Mouse (Mus musculus): ENCODE data around the gene Prss41. TPM values are rescaled to one million over a fixed set of nuclear protein-coding genes. Genes with fewer than 3 reads are reported as not detected.

Gene Prss41
- total and polyA plus RNA-seq, 3 experiments: not detected

DNA sequence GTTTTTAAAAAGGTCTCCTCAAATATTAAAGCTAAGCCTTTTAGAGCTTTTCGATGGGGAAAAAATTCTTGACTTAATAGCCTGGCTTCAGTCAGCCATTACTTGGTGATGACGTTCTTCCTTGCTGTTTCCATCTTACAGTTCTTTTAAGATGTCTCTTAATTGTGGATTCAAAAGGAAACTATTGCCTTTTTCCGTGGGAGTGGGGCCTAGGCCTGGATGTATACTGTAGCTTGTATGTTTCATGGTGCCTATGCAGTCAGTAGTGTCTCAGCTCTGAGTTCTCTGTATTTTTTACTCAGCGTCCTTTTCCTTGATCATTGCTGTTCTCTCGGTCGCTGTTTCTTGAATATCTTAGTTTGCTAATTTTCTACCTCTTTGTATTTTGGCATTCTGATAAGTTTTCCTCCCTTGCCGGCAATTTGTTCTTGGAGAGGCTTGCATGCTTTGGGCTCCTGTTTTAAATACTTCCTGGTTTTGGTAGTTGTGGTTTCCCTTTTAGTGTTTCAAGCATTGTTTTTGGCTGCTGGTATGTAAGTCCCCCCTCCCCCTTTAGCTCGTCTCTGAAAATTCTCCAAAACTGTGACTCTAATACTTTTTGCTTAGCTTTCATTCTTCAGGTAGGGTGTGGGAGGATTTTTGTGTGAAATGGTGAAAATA is 39.4 kb downstream of the Prss41 start:
- Histone ChIP-seq H3K4me1 (ENCODE audit: insufficient read depth, low read depth, low read length) (peaks cover 27% of the 10 kb centered on the region), H3K36me3 (replicated peaks) (peaks cover 35% of the 10 kb centered on the region), H3K27me3 (ENCODE audit: insufficient read depth, low read length) (no peaks in the 10 kb centered on the region), H3K4me3 (ENCODE audit: low read depth, low read length) (peak overlapping the region; percentile 87), H3K9me3 (replicated peaks) (no peaks in the 10 kb centered on the region)
- DNase-seq (ENCODE audit: low spot score) (no peak), ATAC-seq (ENCODE audit: extremely low read depth, insufficient number of reproducible peaks, low FRiP score, poor library complexity, severe bottlenecking) (no peak)
- TF ChIP-seq CTCF (IDR thresholded peaks at IDR 0.05; ENCODE audit: low read depth, low read length): no peak
- TF ChIP-seq TAL1 (conservative IDR thresholded peaks at IDR 0.05; ENCODE audit: low read depth, low read length): no peak
- TF ChIP-seq GATA2 (IDR thresholded peaks at IDR 0.05; ENCODE audit: borderline replicate concordance, low read depth, low read length): no peak
- no peak for TF ChIP-seq POLR2AphosphoS5 (IDR thresholded peaks at IDR 0.05; ENCODE audit: insufficient replicate concordance, low read depth, low read length)

DNA sequence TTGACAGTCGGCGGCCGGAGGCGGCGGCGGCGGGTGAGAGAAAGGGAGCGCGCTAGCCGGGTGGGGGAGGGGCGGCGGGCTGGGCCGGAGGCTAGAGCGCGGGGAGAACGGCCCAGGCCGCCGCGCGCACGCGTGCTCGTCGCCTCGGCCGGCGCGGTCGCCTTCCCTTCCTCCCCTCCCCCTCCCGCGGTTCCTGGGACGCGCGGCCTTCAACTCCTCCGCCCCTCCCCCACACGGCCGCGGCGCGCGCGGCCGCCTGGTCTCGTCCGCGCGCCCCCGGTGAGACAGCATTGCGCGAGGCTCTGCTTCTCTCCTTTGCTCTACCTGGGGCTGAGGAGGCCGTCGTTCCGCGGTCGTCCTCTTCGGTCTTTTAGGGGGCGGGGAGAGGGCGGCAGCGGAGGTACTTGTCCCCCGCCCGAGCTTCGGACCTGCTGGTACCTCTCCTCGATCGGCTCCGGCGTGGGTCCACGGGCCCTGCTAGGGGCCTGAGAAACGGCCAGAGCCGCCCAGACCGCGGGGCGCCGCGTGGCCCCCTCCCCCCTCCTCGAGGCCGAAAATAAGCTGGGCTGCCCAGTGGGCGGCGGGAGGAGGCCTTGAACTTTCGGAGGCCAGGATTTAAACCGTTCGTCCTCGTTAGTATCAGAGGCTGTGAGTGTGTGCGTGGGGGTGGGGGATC is 40.5 kb downstream of the Prss41 start:
- DNase-seq (ENCODE audit: low spot score): peak; percentile 65
- Histone ChIP-seq H3K4me3 (ENCODE audit: low read depth, low read length) (peak overlapping the region; percentile 87), H3K36me3 (replicated peaks) (peaks cover 24% of the 10 kb centered on the region), H3K4me1 (ENCODE audit: insufficient read depth, low read depth, low read length) (peaks cover 27% of the 10 kb centered on the region), H3K9me3 (replicated peaks) (no peaks in the 10 kb centered on the region), H3K27me3 (ENCODE audit: insufficient read depth, low read length) (no peaks in the 10 kb centered on the region)
- TF ChIP-seq POLR2AphosphoS5 (IDR thresholded peaks at IDR 0.05; ENCODE audit: insufficient replicate concordance, low read depth, low read length) (no peak), CTCF (IDR thresholded peaks at IDR 0.05; ENCODE audit: low read depth, low read length) (no peak), TAL1 (conservative IDR thresholded peaks at IDR 0.05; ENCODE audit: low read depth, low read length) (no peak), GATA1 (IDR thresholded peaks at IDR 0.05; ENCODE audit: borderline replicate concordance, low read length) (no peak), GATA2 (IDR thresholded peaks at IDR 0.05; ENCODE audit: borderline replicate concordance, low read depth, low read length) (no peak)
- no peak for ATAC-seq (ENCODE audit: extremely low read depth, insufficient number of reproducible peaks, low FRiP score, poor library complexity, severe bottlenecking)

DNA sequence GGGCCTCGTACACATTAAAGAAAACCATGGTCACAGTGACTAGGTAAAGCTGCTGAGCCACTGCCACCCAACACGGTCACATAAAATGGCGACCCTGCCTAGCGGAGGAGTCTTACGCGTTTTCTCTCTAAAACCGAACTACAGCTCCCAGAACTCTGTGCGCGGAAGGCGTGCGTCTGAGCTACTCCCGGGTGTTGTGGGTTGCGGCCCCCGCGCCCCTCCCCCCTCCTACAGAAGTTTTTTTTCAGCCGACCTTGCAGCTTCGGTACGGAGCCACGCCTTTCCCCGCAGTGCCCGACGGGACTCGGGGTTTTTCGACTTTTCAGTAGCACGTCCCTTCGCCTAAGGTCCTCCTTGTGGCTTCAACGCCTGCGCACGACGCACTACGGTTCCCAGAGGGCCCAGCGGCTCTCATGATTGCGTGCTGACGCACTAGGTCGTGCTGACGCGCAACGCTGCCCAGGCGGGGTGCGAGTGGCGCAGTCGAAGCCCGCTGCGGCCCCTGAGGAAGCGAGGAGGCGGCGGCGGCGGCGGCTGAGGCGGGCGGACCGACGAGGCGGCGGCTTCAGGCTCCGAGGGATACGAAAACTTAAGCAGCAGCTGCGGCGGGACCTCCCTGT is 41.1 kb downstream of the Prss41 start:
- DNase-seq (ENCODE audit: low spot score): peak; percentile 81
- Histone ChIP-seq H3K27me3 (ENCODE audit: insufficient read depth, low read length) (no peaks in the 10 kb centered on the region), H3K36me3 (replicated peaks) (peaks cover 18% of the 10 kb centered on the region), H3K9me3 (replicated peaks) (no peaks in the 10 kb centered on the region), H3K4me3 (ENCODE audit: low read depth, low read length) (peak overlapping the region; percentile 87), H3K4me1 (ENCODE audit: insufficient read depth, low read depth, low read length) (peaks cover 27% of the 10 kb centered on the region)
- ATAC-seq (ENCODE audit: extremely low read depth, insufficient number of reproducible peaks, low FRiP score, poor library complexity, severe bottlenecking): peak; percentile 93
- no peak for TF ChIP-seq POLR2AphosphoS5 (IDR thresholded peaks at IDR 0.05; ENCODE audit: insufficient replicate concordance, low read depth, low read length)
- no peak for TF ChIP-seq TAL1 (conservative IDR thresholded peaks at IDR 0.05; ENCODE audit: low read depth, low read length)
- no peak for TF ChIP-seq GATA1 (IDR thresholded peaks at IDR 0.05; ENCODE audit: borderline replicate concordance, low read length)
- no peak for TF ChIP-seq CTCF (IDR thresholded peaks at IDR 0.05; ENCODE audit: low read depth, low read length)
- TF ChIP-seq GATA2 (IDR thresholded peaks at IDR 0.05; ENCODE audit: borderline replicate concordance, low read depth, low read length): no peak

DNA sequence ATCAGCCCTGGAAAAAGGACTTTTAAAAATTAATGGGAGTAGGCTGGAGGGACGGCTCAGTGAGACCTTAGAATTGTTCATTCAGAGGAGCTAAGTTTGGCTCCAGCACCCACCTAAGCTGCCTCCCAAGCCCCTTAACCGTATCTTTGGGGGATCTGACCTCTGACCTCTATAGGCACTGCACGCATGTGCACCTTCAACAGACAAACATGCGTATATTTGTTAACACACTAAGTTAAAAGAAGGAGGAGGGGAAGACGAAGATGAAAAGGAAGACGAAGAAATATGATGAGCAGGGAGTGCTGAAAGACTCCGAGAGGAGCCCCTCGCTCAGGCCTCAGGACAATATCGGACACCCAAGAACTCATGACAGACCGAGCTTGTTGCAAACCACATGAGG is 42.3 kb downstream of the Prss41 start:
- H3K27me3 ChIP-seq (ENCODE audit: insufficient read depth, low read length): no peaks in the 10 kb centered on the region
- H3K4me1 ChIP-seq (ENCODE audit: insufficient read depth, low read depth, low read length): peaks cover 21% of the 10 kb centered on the region
- peaks cover 5% of the 10 kb centered on the region for H3K36me3 ChIP-seq (replicated peaks)
- no peak overlapping the region; the same call in 1 of the 2 replicates for H3K4me3 ChIP-seq (ENCODE audit: low read depth, low read length)
- DNase-seq (ENCODE audit: low spot score) (no peak), ATAC-seq (ENCODE audit: extremely low read depth, insufficient number of reproducible peaks, low FRiP score, poor library complexity, severe bottlenecking) (no peak)
- TF ChIP-seq GATA2 (IDR thresholded peaks at IDR 0.05; ENCODE audit: borderline replicate concordance, low read depth, low read length) (no peak), POLR2AphosphoS5 (IDR thresholded peaks at IDR 0.05; ENCODE audit: insufficient replicate concordance, low read depth, low read length) (no peak), CTCF (IDR thresholded peaks at IDR 0.05; ENCODE audit: low read depth, low read length) (no peak), GATA1 (IDR thresholded peaks at IDR 0.05; ENCODE audit: borderline replicate concordance, low read length) (no peak), TAL1 (conservative IDR thresholded peaks at IDR 0.05; ENCODE audit: low read depth, low read length) (no peak)
- H3K9me3 ChIP-seq (replicated peaks): no peaks in the 10 kb centered on the region

DNA sequence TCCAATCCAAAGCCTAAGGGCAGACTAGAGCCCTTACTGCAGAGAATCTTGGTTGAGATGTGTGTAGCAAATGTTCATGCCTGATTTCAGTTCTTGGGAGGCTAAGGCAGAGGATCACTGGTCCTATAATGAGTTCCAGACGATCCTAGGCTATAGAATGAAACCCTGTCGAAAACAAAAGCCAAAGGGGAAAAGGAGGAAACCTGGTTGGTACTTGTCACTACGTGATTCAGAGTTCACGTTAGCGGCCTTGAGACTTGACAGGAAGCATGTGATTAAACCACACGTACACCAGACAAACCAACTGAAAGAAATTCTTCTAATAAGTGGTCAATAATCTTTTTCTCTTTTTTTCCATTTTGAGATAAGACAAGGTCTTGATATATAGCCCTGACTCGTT is 46.7 kb downstream of the Prss41 start:
- Histone ChIP-seq H3K4me1 (ENCODE audit: insufficient read depth, low read depth, low read length) (peaks cover 5% of the 10 kb centered on the region), H3K9me3 (replicated peaks) (no peaks in the 10 kb centered on the region), H3K36me3 (replicated peaks) (no peaks in the 10 kb centered on the region), H3K4me3 (ENCODE audit: low read depth, low read length) (no peak overlapping the region), H3K27me3 (ENCODE audit: insufficient read depth, low read length) (peaks cover 10% of the 10 kb centered on the region)
- DNase-seq (ENCODE audit: low spot score) (no peak), ATAC-seq (ENCODE audit: extremely low read depth, insufficient number of reproducible peaks, low FRiP score, poor library complexity, severe bottlenecking) (no peak)
- TF ChIP-seq GATA1 (IDR thresholded peaks at IDR 0.05; ENCODE audit: borderline replicate concordance, low read length) (no peak), CTCF (IDR thresholded peaks at IDR 0.05; ENCODE audit: low read depth, low read length) (no peak), TAL1 (conservative IDR thresholded peaks at IDR 0.05; ENCODE audit: low read depth, low read length) (no peak), POLR2AphosphoS5 (IDR thresholded peaks at IDR 0.05; ENCODE audit: insufficient replicate concordance, low read depth, low read length) (no peak), GATA2 (IDR thresholded peaks at IDR 0.05; ENCODE audit: borderline replicate concordance, low read depth, low read length) (no peak)

DNA sequence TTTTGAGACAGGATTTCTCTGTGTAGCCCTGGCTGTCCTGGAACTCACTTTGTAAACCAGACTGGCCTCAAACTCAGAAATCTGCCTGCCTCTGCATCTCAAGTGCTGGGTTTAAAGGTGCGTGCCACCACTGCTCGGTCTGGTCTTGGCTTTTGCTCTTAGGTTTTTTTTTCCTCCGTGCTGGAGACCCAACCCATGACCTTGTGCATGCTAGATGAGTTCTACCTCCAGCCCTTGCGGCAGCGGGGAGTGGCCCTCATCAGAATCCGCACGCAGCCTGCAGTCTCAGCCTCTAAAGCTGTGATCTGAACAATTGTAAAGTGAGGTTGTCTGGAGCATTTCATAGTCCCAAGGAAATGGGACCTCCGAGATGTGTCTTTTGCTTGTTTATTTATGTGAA is 48.6 kb downstream of the Prss41 start:
- H3K4me1 ChIP-seq (ENCODE audit: insufficient read depth, low read depth, low read length): no peaks in the 10 kb centered on the region
- no peak for DNase-seq (ENCODE audit: low spot score)

More for the DNA sequence above, 48.6 kb downstream of the Prss41 start:
- Histone ChIP-seq H3K27me3 (ENCODE audit: insufficient read depth, low read length) (peaks cover 26% of the 10 kb centered on the region), H3K4me3 (ENCODE audit: low read depth, low read length) (no peak overlapping the region), H3K9me3 (replicated peaks) (no peaks in the 10 kb centered on the region), H3K36me3 (replicated peaks) (no peaks in the 10 kb centered on the region)
- no peak for ATAC-seq (ENCODE audit: extremely low read depth, insufficient number of reproducible peaks, low FRiP score, poor library complexity, severe bottlenecking)
- no peak for TF ChIP-seq GATA2 (IDR thresholded peaks at IDR 0.05; ENCODE audit: borderline replicate concordance, low read depth, low read length)
- no peak for TF ChIP-seq TAL1 (conservative IDR thresholded peaks at IDR 0.05; ENCODE audit: low read depth, low read length)
- no peak for TF ChIP-seq GATA1 (IDR thresholded peaks at IDR 0.05; ENCODE audit: borderline replicate concordance, low read length)
- TF ChIP-seq CTCF (IDR thresholded peaks at IDR 0.05; ENCODE audit: low read depth, low read length): no peak
- no peak for TF ChIP-seq POLR2AphosphoS5 (IDR thresholded peaks at IDR 0.05; ENCODE audit: insufficient replicate concordance, low read depth, low read length)
